Mouse (Mus musculus): ENCODE data around the gene Olfr1392. TPM values are rescaled to one million over a fixed set of nuclear protein-coding genes. Genes with fewer than 3 reads are reported as not detected.

Olfr1392 gene
- total RNA-seq, 2 experiments from 2014 or later, result not detected

- DNase-seq, result no peak
These were observed 37.4 kb downstream of the Olfr1392 start, which contains the start of gene Olfr1391 for GRCm38 (mm10) chr11:49322442-49322841. Gene Olfr1391 (plus strand): TSS chr11:49322742.

- no peak for DNase-seq
These were observed 41.6 kb downstream of the Olfr1392 start for GRCm38 (mm10) chr11:49326726-49327125.

GRCm38 (mm10) chr11:49329686-49330085 lies 44.6 kb downstream of the Olfr1392 start:
- DNase-seq, result no peak

DNA sequence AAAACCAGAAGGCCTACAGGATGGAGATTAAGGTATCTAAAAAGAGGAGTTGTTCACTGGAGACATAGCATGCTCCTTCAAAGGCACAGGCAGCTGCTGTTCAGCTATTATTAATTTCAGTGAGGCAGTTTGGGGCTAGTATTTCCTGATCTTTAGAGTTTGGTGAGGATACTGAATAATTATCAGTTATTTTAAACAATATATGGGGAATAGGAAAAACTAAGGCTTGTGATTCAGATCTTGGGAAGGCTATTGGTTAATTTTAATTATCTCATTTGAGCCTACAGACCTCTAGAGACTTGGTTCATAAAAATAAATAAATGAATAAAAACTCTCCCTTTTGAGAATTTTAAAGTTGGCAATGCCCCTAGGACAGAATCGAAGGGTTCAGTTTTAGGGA lies 49.8 kb downstream of the Olfr1392 start, which contains the start of gene Olfr1390:
TSS of gene Olfr1390 (plus strand) at position 301 of the 400 bp plus-strand sequence.
- no peak for DNase-seq

DNA sequence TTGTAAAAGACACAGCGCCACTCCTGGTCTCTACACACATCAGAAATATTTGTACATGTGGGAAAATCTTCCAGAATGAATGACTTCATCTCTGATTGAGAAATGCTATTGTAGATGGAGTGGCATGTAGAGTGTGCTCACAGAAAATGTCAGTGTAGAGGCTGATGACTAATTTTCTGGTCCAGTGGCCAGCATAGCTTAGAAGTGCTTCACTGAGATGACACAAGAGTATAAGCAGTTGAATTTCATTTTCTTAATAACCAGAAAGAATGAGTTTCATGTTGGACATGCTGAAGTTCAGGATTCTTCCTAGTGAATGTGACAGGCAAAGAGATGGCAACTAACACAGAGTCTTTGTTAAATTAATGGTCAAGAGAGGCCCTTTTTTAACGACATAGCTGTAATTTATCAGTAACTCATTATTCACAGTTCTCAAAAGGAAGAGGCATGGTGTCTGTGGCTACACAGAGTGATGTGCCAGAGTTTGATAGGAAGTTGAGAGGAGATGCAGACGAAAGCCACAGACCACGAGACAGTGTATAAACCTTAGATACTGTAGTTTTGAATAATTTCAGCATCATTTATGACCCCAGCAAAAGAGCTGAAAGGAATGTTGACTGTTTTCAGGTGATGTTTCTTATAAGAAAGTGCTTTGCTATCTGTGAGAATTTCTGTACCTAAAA lies 52.2 kb downstream of the Olfr1392 start:
- DNase-seq, result no peak

Other genes starting within 250 kb of the Olfr1392 start
- 1 to 10 TPM in 1 of 2 experiments, under 1 TPM in 1; 0.87 to 1.9 TPM for gene 9930111J21Rik2, start 234.0 kb upstream of the Olfr1392 start, total RNA-seq (2021)
- not detected for gene Tgtp2, start 221.1 kb upstream of the Olfr1392 start, total RNA-seq (2021)
- 1 to 10 TPM in 1 of 2 experiments, under 1 TPM in 1; 0.77 to 1.9 TPM for gene Ifi47, start 208.7 kb upstream of the Olfr1392 start, total RNA-seq (2021)
- not detected for gene Olfr1396, start 170.4 kb upstream of the Olfr1392 start, total RNA-seq (2021)
- not detected for gene Olfr1395, start 143.0 kb upstream of the Olfr1392 start, total RNA-seq (2021)
- not detected for gene Olfr1394, start 130.9 kb upstream of the Olfr1392 start, total RNA-seq (2021)
- gene Btnl9, start 98.1 kb upstream of the Olfr1392 start, total RNA-seq (2021), result 1 to 10 TPM; 5.9 to 7.7 TPM
- 10 to 100 TPM; 20.8 to 27.5 TPM for gene Zfp62, start 82.0 kb upstream of the Olfr1392 start, total RNA-seq (2021)
- gene Mgat1, start 41.1 kb upstream of the Olfr1392 start, total RNA-seq (2021), result 10 to 100 TPM; 42.7 to 60.3 TPM
- under 1 TPM; 0.18 to 0.33 TPM for gene Olfr1393, start 7.0 kb upstream of the Olfr1392 start, total RNA-seq (2021)
- not detected for gene Olfr10, start 19.5 kb downstream of the Olfr1392 start, total RNA-seq (2021)
- gene Olfr1391, start 37.5 kb downstream of the Olfr1392 start, total RNA-seq (2021), result not detected
- not detected for gene Olfr1390, start 49.9 kb downstream of the Olfr1392 start, total RNA-seq (2021)
- gene Olfr1389, start 137.8 kb downstream of the Olfr1392 start, total RNA-seq (2021), result not detected
- under 1 TPM; 0.11 to 0.12 TPM for gene Olfr1388, start 151.3 kb downstream of the Olfr1392 start, total RNA-seq (2021)
- not detected for gene Olfr1387, start 170.1 kb downstream of the Olfr1392 start, total RNA-seq (2021)
- gene Olfr1386, start 179.8 kb downstream of the Olfr1392 start, total RNA-seq (2021), result not detected
- not detected for gene Olfr1385, start 203.8 kb downstream of the Olfr1392 start, total RNA-seq (2021)
- not detected for gene Olfr1384, start 221.4 kb downstream of the Olfr1392 start, total RNA-seq (2021)
- gene Olfr1383, start 234.4 kb downstream of the Olfr1392 start, total RNA-seq (2021), result not detected
- gene Olfr1382, start 243.0 kb downstream of the Olfr1392 start, total RNA-seq (2021), result not detected

All from gastrocnemius, postnatal 10 days (tissue).